Mouse (Mus musculus): Measurements from ENCODE around the gene Zfp239. TPM values are rescaled to one million over a fixed set of nuclear protein-coding genes. Genes with fewer than 3 reads are reported as not detected.
A peak's percentile ranks its signal among the peaks of the same experiment; 100 is the strongest.
"Not testable (repeated sequence)": the region's sequence is repeated elsewhere in the genome, so short reads cannot be mapped to it uniquely, and the experiment has no call there.

Zfp239 gene
- polyA plus RNA-seq, 1 experiment = 19.8 TPM

GRCm38 (mm10) chr6:117863751-117864150 is 1.9 kb downstream of the Zfp239 start:
- Histone ChIP-seq H3K4me3 (replicated peaks; ENCODE audit: insufficient read depth, low read depth, low read length) (peak overlapping the region; percentile 85), H3K27me3 (ENCODE audit: control insufficient read depth, insufficient read depth, low read length) (no peaks in the 10 kb centered on the region), H3K27ac (ENCODE audit: insufficient read depth, low read length) (no peak overlapping the region), H3K4me1 (ENCODE audit: control insufficient read depth, insufficient read depth, low read length) (peaks cover 3% of the 10 kb centered on the region; the same call in 1 of the 2 replicates)
- no peak for DNase-seq
- TF ChIP-seq POLR2A (IDR thresholded peaks at IDR 0.05; ENCODE audit: borderline replicate concordance, insufficient read depth, low read length) = no peak
- no peak for TF ChIP-seq CTCF (IDR thresholded peaks at IDR 0.05; ENCODE audit: borderline replicate concordance, insufficient read depth, low read depth, low read length)
- 93% methylated on average over 8 of the region's 8 CpGs for WGBS

GRCm38 (mm10) chr6:117868187-117868586 is 6.3 kb downstream of the Zfp239 start:
- 92% methylated on average over 8 of the region's 8 CpGs for WGBS
- TF ChIP-seq CTCF (IDR thresholded peaks at IDR 0.05; ENCODE audit: borderline replicate concordance, insufficient read depth, low read depth, low read length) = no peak
- no peak for TF ChIP-seq POLR2A (IDR thresholded peaks at IDR 0.05; ENCODE audit: borderline replicate concordance, insufficient read depth, low read length)
- Histone ChIP-seq H3K4me3 (replicated peaks; ENCODE audit: insufficient read depth, low read depth, low read length) (no peak overlapping the region), H3K27ac (ENCODE audit: insufficient read depth, low read length) (no peak overlapping the region), H3K27me3 (ENCODE audit: control insufficient read depth, insufficient read depth, low read length) (no peaks in the 10 kb centered on the region), H3K4me1 (ENCODE audit: control insufficient read depth, insufficient read depth, low read length) (peaks cover 3% of the 10 kb centered on the region; the same call in 1 of the 2 replicates)
- DNase-seq = no peak

- H3K4me1 ChIP-seq (ENCODE audit: control insufficient read depth, insufficient read depth, low read length) = no peaks in the 10 kb centered on the region
- no peak overlapping the region for H3K4me3 ChIP-seq (replicated peaks; ENCODE audit: insufficient read depth, low read depth, low read length)
- no peak overlapping the region for H3K27ac ChIP-seq (ENCODE audit: insufficient read depth, low read length)
- DNase-seq = no peak
- 86% methylated on average over 14 of the region's 14 CpGs for WGBS
- H3K27me3 ChIP-seq (ENCODE audit: control insufficient read depth, insufficient read depth, low read length) = no peaks in the 10 kb centered on the region
- TF ChIP-seq POLR2A (IDR thresholded peaks at IDR 0.05; ENCODE audit: borderline replicate concordance, insufficient read depth, low read length) (no peak), CTCF (IDR thresholded peaks at IDR 0.05; ENCODE audit: borderline replicate concordance, insufficient read depth, low read depth, low read length) (no peak)
These were observed 9.1 kb downstream of the Zfp239 start for GRCm38 (mm10) chr6:117871034-117871433.

- not testable (repeated sequence) for H3K4me1 ChIP-seq (ENCODE audit: control insufficient read depth, insufficient read depth, low read length); DNase-seq; H3K27me3 ChIP-seq (ENCODE audit: control insufficient read depth, insufficient read depth, low read length); H3K27ac ChIP-seq (ENCODE audit: insufficient read depth, low read length); H3K4me3 ChIP-seq (replicated peaks; ENCODE audit: insufficient read depth, low read depth, low read length)
- WGBS = 85% methylated on average over 7 of the region's 7 CpGs
These were observed 11.6 kb downstream of the Zfp239 start for GRCm38 (mm10) chr6:117873450-117873849.

GRCm38 (mm10) chr6:117874621-117875281 is 12.9 kb downstream of the Zfp239 start:
- Histone ChIP-seq H3K27ac (ENCODE audit: insufficient read depth, low read length) (no peak overlapping the region), H3K4me1 (ENCODE audit: control insufficient read depth, insufficient read depth, low read length) (no peaks in the 10 kb centered on the region), H3K4me3 (replicated peaks; ENCODE audit: insufficient read depth, low read depth, low read length) (no peak overlapping the region), H3K27me3 (ENCODE audit: control insufficient read depth, insufficient read depth, low read length) (no peaks in the 10 kb centered on the region)
- DNase-seq = no peak
- 85% methylated on average over 3 of the region's 3 CpGs for WGBS
- TF ChIP-seq POLR2A (IDR thresholded peaks at IDR 0.05; ENCODE audit: borderline replicate concordance, insufficient read depth, low read length) = no peak
- no peak for TF ChIP-seq CTCF (IDR thresholded peaks at IDR 0.05; ENCODE audit: borderline replicate concordance, insufficient read depth, low read depth, low read length)

GRCm38 (mm10) chr6:117878700-117879407 is 17.0 kb downstream of the Zfp239 start:
- Histone ChIP-seq H3K27ac (ENCODE audit: insufficient read depth, low read length) (peak overlapping the region; percentile 98), H3K4me3 (replicated peaks; ENCODE audit: insufficient read depth, low read depth, low read length) (peak overlapping the region; percentile 80), H3K27me3 (ENCODE audit: control insufficient read depth, insufficient read depth, low read length) (no peaks in the 10 kb centered on the region), H3K4me1 (ENCODE audit: control insufficient read depth, insufficient read depth, low read length) (no peaks in the 10 kb centered on the region; the same call in 1 of the 2 replicates)
- WGBS = 10% methylated on average over 26 of the region's 26 CpGs
- no peak for TF ChIP-seq POLR2A (IDR thresholded peaks at IDR 0.05; ENCODE audit: borderline replicate concordance, insufficient read depth, low read length)
- TF ChIP-seq CTCF (IDR thresholded peaks at IDR 0.05; ENCODE audit: borderline replicate concordance, insufficient read depth, low read depth, low read length) = no peak
- DNase-seq = peak in 1 of 2 experiments; percentile 92

GRCm38 (mm10) chr6:117879408-117880115 is 17.7 kb downstream of the Zfp239 start:
- Histone ChIP-seq H3K27ac (ENCODE audit: insufficient read depth, low read length) (peak overlapping the region; percentile 98), H3K27me3 (ENCODE audit: control insufficient read depth, insufficient read depth, low read length) (no peaks in the 10 kb centered on the region), H3K4me3 (replicated peaks; ENCODE audit: insufficient read depth, low read depth, low read length) (peak overlapping the region; percentile 80), H3K4me1 (ENCODE audit: control insufficient read depth, insufficient read depth, low read length) (no peaks in the 10 kb centered on the region; the same call in 1 of the 2 replicates)
- WGBS = under 1% methylated on average over 67 of the region's 67 CpGs
- DNase-seq = peak; percentile 99 to 100
- peak; percentile 92 for TF ChIP-seq POLR2A (IDR thresholded peaks at IDR 0.05; ENCODE audit: borderline replicate concordance, insufficient read depth, low read length)
- peak; percentile 93 for TF ChIP-seq CTCF (IDR thresholded peaks at IDR 0.05; ENCODE audit: borderline replicate concordance, insufficient read depth, low read depth, low read length)

All from cerebellum, adult 2 months (tissue).